Mouse (Mus musculus) activated CD4-positive, CD25-positive, alpha-beta regulatory T cell, adult 4 months (primary cell): Measurements from ENCODE around the gene Nipal3. TPM values are rescaled to one million over a fixed set of nuclear protein-coding genes. Genes with fewer than 3 reads are reported as not detected.

Experiments
- ATAC-seq: one replicate; pipeline ENCODE4 v1.8.0; 2017
- polyA plus RNA-seq, 2 experiments: library from polyadenylated mRNA; unstranded; fragments of 100-300 nt; shearing (Covaris generic); gene quantifications; one replicate each; pipeline ENCODE4 v1.2.1; 2017

Nipal3 gene
- polyA plus RNA-seq, 2 experiments from 2014 or later: 12.5 to 13.9 TPM

DNA sequence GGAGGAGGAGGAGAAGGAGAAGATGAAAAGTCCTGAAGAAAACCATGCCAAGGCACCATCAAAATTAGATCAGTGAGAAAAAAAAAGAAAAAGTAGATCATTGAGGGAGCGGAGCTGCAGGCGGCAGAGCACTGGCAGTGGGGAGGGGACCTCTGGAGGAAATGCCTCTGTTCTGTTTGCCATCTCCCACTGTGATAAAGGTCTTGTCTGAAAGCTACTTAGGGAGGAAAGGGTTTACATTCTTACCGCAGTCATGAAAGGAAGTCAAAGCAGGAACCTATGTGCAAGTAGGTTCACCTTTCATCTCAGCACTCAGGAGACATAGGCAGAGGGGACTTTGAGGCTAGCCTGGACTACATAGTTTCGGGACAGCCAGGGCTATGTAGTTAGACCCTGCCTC is 6.7 kb upstream of the Nipal3 start:
- no peak for ATAC-seq

DNA sequence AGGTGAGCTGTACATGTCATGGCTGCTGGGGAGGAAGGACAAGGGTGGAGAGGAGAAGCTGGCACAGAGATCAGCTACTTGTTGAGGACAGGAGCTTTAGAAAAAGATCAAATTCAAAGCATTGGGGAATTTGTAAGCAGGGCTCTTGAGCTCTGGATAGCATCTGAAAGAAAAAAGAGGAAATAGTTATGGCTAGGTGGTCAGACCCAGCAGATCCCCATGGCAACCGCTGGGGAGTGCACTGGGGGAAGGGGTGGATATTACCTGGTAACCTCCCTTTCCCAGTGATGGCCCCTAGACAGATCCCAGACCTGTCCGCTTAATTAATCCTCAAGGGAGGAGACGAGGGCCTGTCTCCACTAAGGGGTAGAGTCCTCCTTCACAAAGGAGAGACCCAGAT is 5.0 kb upstream of the Nipal3 start:
- ATAC-seq: no peak

DNA sequence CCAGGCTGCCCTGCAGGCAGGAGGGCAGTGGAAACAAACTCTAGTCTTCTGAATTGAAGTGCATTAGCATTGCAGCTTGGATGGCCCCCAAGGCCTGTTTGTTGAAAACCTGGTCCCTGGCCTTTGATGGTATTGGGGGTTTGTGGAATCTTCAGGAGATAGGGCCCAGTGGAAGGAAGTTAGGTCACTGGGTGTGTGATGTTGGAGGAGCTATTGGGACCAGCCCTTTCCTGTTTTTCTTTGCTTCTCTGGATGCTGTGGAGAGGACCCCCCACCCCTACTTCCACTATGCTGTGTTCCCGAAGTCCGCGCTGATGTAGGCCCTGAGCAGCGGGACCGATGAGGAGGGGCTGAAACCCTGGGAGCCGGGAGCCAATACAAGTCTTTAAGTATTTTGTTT is 3.3 kb upstream of the Nipal3 start:
- ATAC-seq: no peak

DNA sequence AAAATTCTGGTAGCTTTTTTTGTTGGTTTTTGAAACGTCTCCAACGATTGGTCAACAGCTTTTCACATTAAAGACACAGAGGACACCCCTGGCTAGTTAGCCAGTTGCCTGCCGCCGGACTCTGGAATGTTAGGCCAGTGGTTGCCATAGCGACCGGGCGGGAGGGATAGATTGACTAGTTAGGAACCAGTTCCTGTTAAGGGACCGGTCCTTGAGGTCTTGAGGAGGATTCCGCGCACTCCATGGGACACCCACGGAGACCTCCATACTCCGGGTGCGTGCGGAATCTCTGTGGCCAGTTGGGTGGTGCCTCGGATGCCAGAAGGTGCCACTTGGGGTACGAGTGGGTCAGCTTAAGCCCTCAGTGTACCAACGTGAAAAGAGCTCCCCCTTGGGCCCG is 972 bp upstream of the Nipal3 start:
- no peak for ATAC-seq

DNA sequence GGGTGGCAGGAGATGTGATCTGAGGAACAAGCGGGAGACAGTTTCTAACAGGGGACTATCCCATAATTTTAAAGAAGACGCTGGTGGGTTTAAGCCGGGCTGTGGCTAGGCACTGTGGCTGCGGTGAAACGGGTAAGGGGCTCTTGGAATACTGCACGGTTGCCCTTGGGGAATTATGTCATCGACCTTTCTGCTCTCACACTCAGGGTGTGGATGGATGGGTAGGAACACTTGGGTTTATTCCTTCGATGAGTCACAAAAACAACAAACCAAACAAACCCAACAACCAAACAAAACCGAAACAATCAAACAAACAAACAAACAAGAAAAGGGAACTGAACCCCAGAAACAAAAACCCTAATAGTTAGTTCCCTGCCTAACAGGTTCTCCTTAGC is 556 bp upstream of the Nipal3 start:
- ATAC-seq: no peak

DNA sequence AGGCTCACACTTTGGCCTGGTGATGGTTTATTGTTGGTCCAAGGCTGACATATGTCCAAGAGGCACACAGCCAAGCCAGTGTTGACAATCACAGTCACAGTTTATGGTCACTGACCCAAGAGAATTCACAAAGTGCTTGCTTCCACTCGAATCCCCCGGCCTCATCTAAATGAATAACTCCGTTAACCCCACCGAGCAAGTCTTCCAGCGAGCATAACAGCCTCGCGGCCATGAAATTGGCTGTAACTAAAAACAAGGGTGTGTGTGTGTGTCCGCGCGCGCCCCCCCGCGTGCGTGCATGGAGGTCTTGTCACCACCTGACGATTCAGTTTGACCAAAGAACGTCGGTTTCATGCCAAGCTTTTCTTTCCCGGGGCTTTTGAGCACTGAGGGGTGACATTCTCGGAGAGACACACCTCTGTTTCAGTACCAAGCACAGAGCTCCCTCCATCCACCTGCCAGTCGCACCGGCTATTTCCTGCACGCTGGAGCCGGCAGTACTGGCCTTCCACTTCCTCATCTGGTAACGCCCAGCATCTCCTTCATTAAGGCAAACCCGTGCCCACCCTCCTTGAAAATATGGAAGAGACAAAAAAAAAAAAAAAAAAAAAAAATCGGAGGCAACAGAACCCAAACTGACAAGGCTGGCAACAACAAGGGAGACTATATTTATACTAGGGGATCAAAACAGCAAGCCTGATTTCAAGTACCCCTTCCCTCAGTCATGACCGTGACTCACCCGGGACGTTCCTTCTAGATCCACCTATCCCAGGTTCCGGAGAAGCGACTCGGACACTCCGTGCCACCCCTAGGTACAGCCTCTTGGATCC is 932 bp downstream of the Nipal3 start:
- ATAC-seq: peak; percentile 34

DNA sequence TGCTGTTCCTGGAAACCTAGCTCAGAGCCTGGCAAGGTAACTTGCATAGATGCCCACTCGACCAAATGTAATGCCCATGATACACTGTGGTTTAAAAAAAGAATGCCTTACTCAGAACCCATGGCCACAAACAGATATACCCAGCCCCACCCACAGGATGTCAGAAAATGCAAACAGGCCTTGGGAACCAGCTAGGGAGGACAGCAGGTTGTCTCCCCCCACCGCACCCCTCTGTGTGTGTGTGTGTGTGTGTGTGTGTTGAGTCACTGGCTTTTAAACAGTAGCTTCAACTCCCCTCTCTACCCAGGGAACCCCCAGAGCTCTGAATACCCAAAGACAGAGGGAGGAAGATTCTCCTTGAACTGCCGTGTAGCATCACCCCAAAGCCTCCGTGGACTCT is 1.6 kb downstream of the Nipal3 start:
- no peak for ATAC-seq

DNA sequence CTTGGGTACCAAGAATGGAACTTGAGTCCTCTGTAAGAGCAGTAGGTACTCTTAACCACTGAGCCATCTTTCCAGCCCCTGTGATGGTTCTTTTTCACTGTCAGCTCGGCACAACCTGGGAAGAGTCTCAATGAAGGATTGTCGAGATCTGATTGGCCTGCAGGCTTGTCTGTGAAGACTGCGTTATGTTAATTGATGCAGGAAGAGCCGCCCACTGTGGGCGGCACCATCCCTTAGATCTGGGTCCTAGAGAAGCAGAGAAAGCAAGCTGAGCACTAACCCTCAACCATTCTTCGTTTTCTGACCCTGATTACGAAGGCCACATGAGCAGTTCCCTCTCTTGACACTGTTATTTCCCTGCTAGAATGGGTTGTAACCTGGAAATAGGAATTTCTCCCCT is 5.6 kb downstream of the Nipal3 start:
- ATAC-seq: no peak

DNA sequence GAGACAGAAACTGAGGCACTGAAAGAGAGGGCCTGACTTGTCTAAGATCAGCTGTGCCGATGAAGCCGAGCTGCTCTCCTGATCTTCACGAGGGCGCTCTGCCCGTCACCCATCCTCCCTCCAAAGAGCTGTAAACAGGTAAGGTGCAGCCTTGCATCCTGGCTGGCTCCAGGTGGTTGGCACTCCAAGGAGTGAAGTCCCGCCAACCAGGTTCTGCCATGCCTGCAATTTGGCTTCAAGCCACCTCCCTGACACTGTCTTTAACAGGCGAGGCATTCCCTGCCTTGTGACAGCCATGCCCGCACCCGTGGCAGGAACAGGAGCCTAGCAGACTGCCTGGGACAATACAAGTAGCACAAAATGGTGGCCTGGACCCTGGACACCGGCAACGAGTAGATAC is 8.5 kb downstream of the Nipal3 start:
- ATAC-seq: no peak

DNA sequence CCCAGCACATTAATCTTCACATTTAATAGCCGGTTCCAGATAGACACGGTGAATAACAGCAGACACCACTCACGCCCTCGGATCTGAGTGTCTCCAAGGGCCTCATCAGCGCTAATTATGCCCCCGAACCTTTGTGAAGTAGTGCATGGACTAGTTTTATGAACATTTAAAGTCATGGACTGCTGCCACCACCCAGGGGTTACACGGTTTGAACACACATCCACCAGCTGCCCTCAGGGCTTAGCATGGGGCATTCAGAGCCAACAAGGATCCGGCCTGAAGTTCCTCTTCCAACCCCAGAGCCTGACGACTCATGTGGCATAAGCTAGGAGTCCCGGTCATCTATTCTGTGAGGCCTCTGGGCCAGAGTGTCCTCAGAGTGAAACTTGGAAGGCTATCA is 9.8 kb downstream of the Nipal3 start:
- ATAC-seq: no peak

DNA sequence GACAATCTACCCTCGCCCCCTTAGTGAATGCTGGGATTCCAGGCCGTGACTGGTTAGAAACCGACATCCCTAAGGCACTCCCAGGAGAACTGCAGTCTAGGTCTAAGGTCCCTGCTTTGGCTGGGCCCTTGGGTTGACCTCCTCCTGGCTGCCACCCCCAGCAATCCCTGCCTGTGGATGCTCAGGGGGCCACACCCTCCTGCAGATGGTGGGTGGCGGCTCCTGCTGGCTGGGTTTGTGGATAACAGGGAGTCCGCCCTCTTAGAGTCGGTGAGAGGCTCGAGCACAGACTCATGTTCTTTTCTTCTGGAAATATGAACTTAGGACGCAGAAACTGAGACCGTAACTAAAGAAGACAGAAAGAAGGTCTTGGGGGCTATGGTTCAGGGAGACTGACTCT is 14.5 kb downstream of the Nipal3 start:
- ATAC-seq: no peak

DNA sequence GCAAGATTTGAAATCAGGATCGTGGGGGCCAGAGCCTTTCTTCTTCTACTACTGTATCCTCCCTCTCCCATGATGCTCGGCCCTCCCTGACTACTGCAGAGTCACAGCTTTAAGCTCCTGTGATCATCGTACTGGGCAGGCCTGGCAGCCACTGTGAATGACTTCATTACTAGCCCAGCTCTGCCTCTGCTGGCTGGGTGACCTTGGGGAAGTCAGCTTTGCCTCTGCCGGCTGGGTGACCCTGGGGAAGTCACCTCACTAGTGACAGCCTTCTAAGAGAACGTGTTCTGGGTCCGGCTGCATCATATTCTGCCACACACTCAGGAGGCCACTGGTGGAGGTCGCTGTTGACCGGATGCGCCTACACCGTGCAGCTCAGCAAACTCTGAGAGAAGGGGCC is 17.0 kb downstream of the Nipal3 start:
- ATAC-seq: no peak

DNA sequence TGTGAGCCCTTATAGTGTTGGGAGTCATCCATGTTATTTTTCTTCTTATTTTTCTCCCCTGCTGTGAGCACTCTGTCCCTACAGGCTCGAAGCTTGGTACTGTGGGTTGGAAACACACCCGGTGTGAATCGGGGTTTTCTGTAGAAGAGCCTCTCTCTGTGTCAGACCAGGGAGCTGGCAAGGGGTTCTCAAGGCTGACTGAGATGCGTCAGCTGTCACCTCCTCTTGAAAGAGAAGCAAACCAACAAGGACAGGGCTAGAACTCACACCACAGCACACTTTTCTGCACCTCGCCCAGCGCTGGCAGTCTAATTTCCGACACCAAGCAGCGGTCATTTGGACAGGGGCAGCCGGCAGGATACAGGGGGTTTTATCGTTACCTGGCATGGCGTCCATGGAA is 31.4 kb downstream of the Nipal3 start:
- ATAC-seq: no peak

DNA sequence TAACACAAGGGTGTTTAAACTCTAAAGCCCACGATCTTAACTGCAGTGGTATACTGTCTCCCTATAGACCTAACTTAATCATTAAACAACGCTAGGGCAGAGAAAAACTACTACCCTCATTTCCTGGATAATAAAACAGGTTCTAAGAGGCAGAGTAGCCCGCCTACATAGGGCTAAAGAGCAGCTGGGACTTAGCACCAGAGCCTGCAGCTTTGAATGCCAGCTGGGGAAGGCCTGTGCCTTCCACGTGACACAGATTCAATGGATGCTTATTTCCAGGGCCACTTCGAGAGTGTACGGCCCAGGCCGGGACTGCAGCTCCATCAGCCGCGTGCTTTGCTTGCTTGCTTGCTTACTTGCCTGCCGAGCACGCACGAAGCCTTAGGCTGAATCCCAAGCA is 41.3 kb downstream of the Nipal3 start:
- ATAC-seq: no peak

DNA sequence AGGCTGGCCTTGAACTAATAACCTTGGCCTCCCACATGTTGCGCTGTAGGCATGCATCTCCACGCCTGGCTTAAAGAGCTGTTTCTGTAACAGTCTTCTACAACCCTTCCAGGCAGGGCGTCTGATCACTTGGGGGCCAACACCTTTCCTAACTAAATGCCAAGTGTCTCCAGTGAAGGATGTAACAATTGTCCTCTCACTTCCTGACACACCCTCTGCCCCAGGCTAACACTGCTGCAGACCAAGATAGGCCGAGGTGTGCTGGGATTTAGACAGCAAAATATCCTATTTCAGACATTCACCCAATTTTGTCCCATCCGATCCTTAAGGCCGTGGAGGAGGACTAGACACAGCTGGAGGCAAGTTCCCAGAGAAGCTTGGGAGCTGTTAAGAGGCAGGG is 41.7 kb downstream of the Nipal3 start:
- no peak for ATAC-seq

DNA sequence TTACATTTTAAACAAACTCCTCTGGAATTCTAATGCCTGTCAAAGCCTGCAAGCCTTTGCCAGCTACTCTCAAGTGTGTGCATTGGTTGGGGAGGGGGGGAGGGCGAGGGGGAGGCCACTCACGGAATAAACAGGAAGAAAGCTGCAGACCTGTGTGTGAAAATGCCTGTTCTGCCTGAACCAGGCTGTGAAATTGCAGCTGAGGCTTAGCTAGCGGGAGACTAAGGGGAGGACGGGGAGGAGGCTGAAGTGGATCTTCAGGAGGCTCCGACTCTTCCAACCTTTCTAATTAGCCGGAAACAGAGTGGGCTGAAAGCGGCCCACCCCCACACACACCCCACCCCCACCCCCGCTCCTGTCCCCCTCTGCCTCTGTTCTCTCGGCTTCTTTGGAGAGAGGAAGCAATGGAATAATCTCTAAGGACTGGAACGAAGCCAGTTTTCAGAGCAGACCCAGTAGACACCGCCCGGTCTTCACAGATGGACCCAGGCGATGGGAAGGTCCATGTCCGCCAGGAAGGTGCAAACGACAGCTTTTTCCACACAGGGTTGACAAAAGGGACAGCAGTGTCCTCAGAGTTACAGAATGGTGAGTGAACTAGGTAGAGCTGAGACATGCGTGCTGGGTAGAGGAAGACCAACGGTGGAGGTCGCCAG is 43.4 kb downstream of the Nipal3 start:
- ATAC-seq: no peak

DNA sequence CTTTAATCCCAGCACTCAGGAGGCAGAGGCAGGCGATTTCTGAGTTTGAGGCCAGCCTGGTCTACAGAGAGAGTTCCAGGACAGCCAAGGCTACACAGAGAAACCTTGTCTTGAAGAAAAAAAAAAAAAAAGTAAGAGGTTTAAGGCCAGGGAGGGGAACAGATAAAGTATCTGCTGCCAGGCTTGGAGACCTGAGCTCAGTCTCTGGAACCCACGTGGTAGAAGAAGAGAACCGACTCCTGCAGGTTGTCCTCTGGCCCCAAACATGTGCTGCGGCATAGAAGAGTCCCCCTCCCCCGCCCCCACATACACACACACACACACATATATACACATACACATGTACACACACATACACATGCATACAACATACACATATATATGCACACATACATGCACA is 52.4 kb downstream of the Nipal3 start:
- ATAC-seq: no peak

DNA sequence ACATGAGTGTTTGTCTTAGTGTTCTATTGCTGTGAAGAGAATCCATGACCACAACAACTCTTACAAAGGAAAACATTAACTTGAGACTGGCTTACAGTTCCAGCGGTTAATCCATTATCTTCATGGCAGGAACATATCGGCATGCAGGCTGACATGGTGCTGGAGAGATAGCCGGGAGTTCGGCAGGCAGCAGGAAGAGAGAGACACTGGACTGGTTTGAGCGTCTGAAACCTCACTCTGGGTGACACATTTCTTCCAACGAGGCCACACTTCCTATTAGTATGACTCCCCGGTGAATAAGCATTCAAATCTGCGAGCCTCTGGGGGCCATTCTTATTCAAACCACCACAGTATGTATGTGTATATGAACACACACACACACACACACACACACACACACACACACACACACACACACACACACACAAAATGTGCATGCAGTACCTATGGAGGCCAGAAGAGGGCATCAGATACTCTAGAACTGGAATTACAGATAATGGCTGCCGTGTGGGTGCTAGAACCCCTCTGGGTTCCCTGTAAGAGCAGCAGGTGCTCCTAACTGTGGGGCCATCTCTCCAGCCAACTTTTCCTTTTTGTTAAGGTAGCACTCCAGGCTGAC is 54.8 kb downstream of the Nipal3 start:
- ATAC-seq: peak; percentile 65

DNA sequence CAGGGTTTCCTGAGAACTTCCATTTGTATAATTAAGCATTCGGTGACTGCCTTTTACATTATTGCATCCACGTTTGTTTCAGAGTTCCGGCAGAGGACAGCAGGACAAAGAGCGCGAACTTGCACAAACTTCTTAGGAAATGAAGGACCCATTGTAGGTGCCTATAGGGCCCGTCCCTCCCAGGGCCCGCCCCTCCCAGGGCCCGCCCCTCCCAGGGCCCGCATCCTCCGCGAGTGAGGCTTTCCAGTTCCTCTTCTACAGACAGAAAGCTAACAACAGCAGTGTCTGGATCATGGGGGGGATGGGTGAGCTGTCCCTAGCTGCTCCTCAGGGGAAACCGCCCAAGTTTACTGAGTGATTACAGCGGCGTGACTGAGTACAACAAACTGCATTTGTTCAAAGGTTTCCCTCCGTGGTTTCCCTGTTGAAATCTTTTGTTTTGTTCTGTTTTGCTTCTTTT is 55.6 kb downstream of the Nipal3 start:
- ATAC-seq: peak; percentile 60

DNA sequence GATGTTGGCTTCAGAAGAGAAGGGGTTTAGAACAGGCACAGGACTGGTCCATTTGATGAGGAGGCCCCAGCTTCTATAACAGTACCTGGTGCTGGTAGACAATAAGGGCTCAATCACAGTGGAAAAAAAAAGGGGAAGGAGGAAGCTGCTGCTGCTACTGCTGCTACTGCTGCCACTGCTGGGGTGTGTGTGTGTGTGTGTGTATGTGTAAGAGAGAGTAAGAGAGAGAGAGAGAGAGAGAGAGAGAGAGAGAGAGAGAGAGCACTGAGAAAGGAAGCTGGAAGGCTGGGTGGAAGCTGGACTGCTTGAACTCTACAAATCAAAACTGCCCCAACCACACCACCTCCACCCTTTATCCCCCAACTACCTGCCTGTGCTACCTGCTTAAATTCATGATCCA is 56.9 kb downstream of the Nipal3 start:
- ATAC-seq: no peak

DNA sequence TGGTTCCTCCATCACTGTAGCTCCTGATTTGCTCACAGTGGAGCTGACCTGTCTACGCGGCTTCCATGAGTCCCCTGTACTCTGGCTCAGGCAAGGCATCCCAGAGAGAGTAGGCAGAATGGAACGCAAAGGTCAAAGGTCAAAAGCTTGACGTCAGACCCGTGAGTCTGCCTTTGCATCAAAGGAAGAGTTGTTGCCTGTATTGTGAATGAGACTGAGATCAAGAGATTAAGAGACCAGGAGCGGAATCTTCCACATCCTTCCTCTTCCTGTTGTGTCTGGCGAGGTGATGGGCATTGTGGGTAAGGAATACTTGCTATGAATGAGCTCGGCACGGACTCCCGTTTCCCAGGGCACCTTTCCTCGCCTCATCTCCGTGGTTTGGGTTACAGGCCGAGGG is 58.5 kb downstream of the Nipal3 start:
- peak; percentile 25 for ATAC-seq

DNA sequence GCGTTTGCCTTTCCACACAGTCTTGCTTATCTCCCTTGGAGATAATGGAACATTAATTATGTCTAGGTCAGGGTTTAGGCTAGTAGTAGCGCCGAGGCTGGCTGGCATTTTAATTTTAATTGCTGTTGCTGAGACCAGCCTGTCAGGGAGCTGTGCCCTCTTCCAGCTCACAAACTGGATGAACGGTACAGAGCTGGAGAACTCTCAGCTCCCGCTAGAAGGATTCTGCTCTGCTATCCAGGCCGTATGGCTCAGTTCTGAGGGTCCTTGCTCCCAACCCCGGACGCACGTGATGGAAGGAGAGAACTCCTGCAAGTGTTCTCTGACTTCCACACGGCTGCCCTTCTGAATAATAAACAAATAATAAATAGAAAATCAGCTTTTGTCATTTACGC is 60.4 kb downstream of the Nipal3 start:
- ATAC-seq: no peak

DNA sequence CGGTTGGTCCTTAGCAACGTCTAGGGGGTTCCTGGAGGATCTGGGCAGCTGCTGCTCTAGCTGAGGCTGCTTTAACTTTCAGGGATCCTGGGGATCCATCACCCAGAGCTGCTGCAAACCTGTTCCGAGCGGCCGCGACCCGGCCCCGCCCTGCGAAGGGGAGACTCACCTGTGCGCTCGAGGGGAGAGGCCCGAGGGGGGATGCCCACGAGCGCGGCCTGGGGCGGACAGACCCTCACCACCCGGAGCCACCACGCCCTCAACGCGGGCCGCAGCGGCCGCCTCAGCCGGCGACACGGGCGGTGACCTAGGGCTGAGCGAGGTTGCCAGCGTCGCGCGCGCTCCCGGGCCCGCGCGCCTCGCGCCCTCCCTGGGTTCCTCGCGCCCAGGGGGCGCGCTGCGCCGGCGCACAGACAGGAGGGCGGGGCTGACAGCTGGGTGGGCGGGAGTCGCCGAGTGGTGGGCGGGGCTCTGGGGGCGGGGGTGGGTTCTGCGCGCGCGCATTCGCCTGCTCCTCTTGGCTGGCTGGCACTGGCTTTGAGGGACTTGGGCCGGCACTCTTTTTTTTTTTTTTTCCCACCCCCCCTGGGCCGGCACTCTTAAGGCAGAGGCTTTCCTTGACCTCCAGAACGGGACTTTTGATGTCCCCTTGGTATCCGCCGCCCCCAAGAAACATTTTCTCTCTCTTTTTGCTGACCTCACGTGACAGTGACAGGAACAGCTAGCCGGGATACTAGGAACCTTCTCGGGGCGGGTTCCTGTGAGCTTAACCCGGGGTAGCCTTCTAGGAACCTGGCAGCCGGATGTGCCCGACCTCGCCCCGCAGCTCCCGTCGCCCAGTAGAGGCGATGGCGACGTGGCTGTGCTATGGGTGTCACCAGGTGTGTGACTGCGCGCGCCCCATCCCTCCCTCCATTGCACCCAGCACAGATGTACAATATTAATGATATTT is 61.1 kb downstream of the Nipal3 start, which contains the start of gene Rcan3:
TSS of gene Rcan3 (minus strand) at position 411 of the 952 bp plus-strand sequence.
- peak; percentile 74 for ATAC-seq
